Mouse (Mus musculus): ENCODE measurements at regions not wholly inside any gene's neighbourhood (a gene's known extent, or its start where the extent isn't known, plus 50 kb on each side); places are given as distances from the start of the nearest gene placed in this dataset.

DNA sequence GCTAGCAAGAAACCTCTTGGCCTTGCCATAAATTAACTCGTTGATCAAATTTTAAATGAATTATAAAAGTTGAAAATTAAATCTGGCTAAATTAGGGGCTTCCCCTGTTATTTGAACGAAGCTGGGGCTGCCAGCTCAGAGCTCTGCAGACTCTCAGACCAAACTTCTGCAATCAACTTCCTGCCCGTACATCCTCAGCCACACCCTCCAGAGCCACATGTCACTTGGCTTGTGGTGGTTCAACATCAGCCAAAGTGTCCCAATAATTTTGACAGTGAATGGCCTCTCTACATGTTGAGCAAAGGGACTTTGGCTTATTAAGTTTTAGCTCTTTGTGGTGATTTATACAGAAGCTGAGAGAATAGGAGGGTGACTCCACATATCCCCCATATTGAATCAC, 242.8 kb upstream of the Irx3 start:
- Histone ChIP-seq H3K9me3 (replicated peaks) (peaks cover 47% of the 10 kb centered on the region), H3K4me1 (ENCODE audit: insufficient read depth, low read depth, low read length) (no peaks in the 10 kb centered on the region), H3K36me3 (replicated peaks) (no peaks in the 10 kb centered on the region), H3K27me3 (ENCODE audit: insufficient read depth, low read length) (no peaks in the 10 kb centered on the region), H3K4me3 (ENCODE audit: low read depth, low read length) (no peak overlapping the region)
- DNase-seq (ENCODE audit: low spot score) (no peak), ATAC-seq (ENCODE audit: extremely low read depth, insufficient number of reproducible peaks, low FRiP score, poor library complexity, severe bottlenecking) (no peak)
- TF ChIP-seq TAL1 (conservative IDR thresholded peaks at IDR 0.05; ENCODE audit: low read depth, low read length) (no peak), CTCF (IDR thresholded peaks at IDR 0.05; ENCODE audit: low read depth, low read length) (no peak), GATA1 (IDR thresholded peaks at IDR 0.05; ENCODE audit: borderline replicate concordance, low read length) (no peak), GATA2 (IDR thresholded peaks at IDR 0.05; ENCODE audit: borderline replicate concordance, low read depth, low read length) (no peak), POLR2AphosphoS5 (IDR thresholded peaks at IDR 0.05; ENCODE audit: insufficient replicate concordance, low read depth, low read length) (no peak)

DNA sequence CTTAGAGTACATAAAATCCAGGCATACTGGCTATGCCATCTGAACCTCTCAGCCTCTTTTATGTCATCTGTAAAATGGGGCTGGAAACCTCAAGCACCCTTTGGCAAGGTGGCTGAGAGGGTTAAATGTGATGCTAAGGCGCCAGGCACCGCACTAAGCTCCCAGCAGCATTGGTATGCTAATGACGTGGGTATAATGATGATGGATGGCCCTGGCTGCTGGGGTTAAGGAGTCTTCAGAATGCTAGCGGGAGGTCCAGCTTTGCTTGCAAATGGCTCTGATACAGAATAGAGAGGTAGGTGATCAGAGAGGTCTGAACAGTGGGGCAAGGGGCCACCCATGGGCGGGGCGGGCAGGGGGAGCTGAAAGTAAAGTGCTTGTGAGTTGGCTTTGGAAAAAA, 241.1 kb upstream of the Irx3 start:
- H3K9me3 ChIP-seq (replicated peaks) = peaks cover 57% of the 10 kb centered on the region
- no peak for DNase-seq (ENCODE audit: low spot score)
- no peak overlapping the region for H3K4me3 ChIP-seq (ENCODE audit: low read depth, low read length)
- H3K4me1 ChIP-seq (ENCODE audit: insufficient read depth, low read depth, low read length) = no peaks in the 10 kb centered on the region
- ATAC-seq (ENCODE audit: extremely low read depth, insufficient number of reproducible peaks, low FRiP score, poor library complexity, severe bottlenecking) = no peak
- H3K36me3 ChIP-seq (replicated peaks) = no peaks in the 10 kb centered on the region
- no peaks in the 10 kb centered on the region for H3K27me3 ChIP-seq (ENCODE audit: insufficient read depth, low read length)
- TF ChIP-seq GATA2 (IDR thresholded peaks at IDR 0.05; ENCODE audit: borderline replicate concordance, low read depth, low read length) (no peak), GATA1 (IDR thresholded peaks at IDR 0.05; ENCODE audit: borderline replicate concordance, low read length) (no peak), POLR2AphosphoS5 (IDR thresholded peaks at IDR 0.05; ENCODE audit: insufficient replicate concordance, low read depth, low read length) (no peak), CTCF (IDR thresholded peaks at IDR 0.05; ENCODE audit: low read depth, low read length) (no peak), TAL1 (conservative IDR thresholded peaks at IDR 0.05; ENCODE audit: low read depth, low read length) (no peak)

DNA sequence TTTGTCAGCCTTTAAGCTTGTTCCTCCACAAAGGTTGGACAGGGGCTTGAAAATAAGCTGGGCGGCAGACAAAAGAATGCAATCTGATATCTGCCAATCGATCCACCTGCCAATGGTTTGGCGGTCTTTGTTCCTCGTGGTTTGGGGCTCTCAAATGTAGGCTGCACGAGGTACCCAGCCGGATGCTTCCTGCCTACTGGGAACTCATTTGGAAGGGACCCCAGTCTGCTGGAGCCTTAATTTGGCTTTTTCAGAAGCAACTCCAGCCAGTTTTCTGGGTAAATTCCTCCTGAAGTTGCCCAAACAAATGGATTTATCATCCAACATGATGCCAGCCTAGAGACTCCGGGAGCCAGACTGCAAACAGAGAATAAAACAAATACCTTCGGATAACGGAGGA, 228.1 kb upstream of the Irx3 start:
- Histone ChIP-seq H3K4me3 (ENCODE audit: low read depth, low read length) (no peak overlapping the region), H3K36me3 (replicated peaks) (no peaks in the 10 kb centered on the region), H3K9me3 (replicated peaks) (peaks cover 67% of the 10 kb centered on the region), H3K27me3 (ENCODE audit: insufficient read depth, low read length) (no peaks in the 10 kb centered on the region), H3K4me1 (ENCODE audit: insufficient read depth, low read depth, low read length) (no peaks in the 10 kb centered on the region)
- DNase-seq (ENCODE audit: low spot score) (no peak), ATAC-seq (ENCODE audit: extremely low read depth, insufficient number of reproducible peaks, low FRiP score, poor library complexity, severe bottlenecking) (no peak)
- no peak for TF ChIP-seq POLR2AphosphoS5 (IDR thresholded peaks at IDR 0.05; ENCODE audit: insufficient replicate concordance, low read depth, low read length)

DNA sequence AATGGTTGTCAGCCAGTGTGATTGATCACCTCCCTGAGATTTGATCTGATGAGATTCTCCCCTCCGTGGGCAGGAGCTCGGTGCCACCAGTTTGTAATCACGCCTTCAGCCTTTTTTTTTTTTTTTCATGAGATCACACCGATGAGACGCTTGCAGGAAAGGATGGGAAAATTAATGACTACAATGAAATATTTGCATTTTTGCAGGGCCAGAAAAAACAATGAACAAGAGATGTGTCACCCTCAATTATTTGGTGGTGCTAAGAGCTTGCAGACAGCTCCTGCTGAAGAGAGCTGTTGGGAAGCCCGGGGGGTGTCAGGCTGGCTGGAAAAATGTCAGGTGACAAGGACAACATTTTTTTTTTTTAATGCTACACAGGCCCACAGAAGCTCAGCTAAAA, 227.6 kb upstream of the Irx3 start:
- H3K4me3 ChIP-seq (ENCODE audit: low read depth, low read length) = no peak overlapping the region
- DNase-seq (ENCODE audit: low spot score) = no peak
- no peaks in the 10 kb centered on the region for H3K27me3 ChIP-seq (ENCODE audit: insufficient read depth, low read length)
- ATAC-seq (ENCODE audit: extremely low read depth, insufficient number of reproducible peaks, low FRiP score, poor library complexity, severe bottlenecking) = no peak
- peaks cover 62% of the 10 kb centered on the region for H3K9me3 ChIP-seq (replicated peaks)
- H3K36me3 ChIP-seq (replicated peaks) = no peaks in the 10 kb centered on the region
- H3K4me1 ChIP-seq (ENCODE audit: insufficient read depth, low read depth, low read length) = no peaks in the 10 kb centered on the region
- no peak for TF ChIP-seq POLR2AphosphoS5 (IDR thresholded peaks at IDR 0.05; ENCODE audit: insufficient replicate concordance, low read depth, low read length)
- TF ChIP-seq GATA1 (IDR thresholded peaks at IDR 0.05; ENCODE audit: borderline replicate concordance, low read length) = no peak
- no peak for TF ChIP-seq GATA2 (IDR thresholded peaks at IDR 0.05; ENCODE audit: borderline replicate concordance, low read depth, low read length)
- no peak for TF ChIP-seq TAL1 (conservative IDR thresholded peaks at IDR 0.05; ENCODE audit: low read depth, low read length)
- TF ChIP-seq CTCF (IDR thresholded peaks at IDR 0.05; ENCODE audit: low read depth, low read length) = no peak

DNA sequence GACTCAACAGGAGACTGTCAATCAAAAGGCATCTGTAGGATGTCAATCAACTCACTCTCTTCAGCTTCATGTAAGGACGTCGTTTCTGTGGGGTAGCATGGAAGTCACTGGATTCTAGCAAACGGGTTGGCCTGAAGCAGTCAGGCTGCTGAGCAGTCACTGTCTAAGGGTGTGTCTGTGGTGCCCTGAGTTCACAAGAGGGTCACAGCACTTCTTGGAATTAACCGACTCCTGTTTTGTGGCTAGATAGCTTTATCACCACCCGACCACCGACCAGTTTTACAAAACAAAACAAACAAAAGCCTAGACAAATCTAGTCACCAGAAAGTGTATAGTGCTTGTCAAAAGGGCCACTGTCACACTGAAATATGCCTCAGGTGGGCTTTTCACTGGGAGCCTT, 226.4 kb upstream of the Irx3 start:
- H3K4me1 ChIP-seq (ENCODE audit: insufficient read depth, low read depth, low read length) = no peaks in the 10 kb centered on the region
- no peak for ATAC-seq (ENCODE audit: extremely low read depth, insufficient number of reproducible peaks, low FRiP score, poor library complexity, severe bottlenecking)
- TF ChIP-seq CTCF (IDR thresholded peaks at IDR 0.05; ENCODE audit: low read depth, low read length) (no peak), POLR2AphosphoS5 (IDR thresholded peaks at IDR 0.05; ENCODE audit: insufficient replicate concordance, low read depth, low read length) (no peak), TAL1 (conservative IDR thresholded peaks at IDR 0.05; ENCODE audit: low read depth, low read length) (no peak), GATA2 (IDR thresholded peaks at IDR 0.05; ENCODE audit: borderline replicate concordance, low read depth, low read length) (no peak), GATA1 (IDR thresholded peaks at IDR 0.05; ENCODE audit: borderline replicate concordance, low read length) (no peak)
- H3K27me3 ChIP-seq (ENCODE audit: insufficient read depth, low read length) = no peaks in the 10 kb centered on the region
- no peak overlapping the region for H3K4me3 ChIP-seq (ENCODE audit: low read depth, low read length)
- no peak for DNase-seq (ENCODE audit: low spot score)
- no peaks in the 10 kb centered on the region for H3K36me3 ChIP-seq (replicated peaks)
- peaks cover 67% of the 10 kb centered on the region for H3K9me3 ChIP-seq (replicated peaks)

DNA sequence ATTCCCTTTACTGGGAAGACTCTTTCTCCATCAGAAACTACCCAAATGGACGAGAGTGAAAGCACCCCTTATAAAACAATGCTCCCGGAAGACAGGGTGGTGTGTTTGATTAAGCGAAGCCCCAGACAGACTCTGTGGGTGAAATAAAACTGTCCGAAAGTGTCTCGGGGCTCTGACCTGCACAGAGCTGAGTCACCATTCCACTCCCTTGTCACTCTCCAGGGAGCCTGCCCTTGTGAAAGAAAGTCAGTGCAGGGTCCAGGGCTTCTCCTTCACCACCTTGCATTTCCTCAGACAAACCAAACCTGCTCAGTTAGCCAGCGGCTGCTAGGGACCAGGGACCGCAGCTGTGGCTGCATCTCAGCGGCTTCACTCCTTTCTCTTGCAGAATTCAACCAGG, 222.3 kb upstream of the Irx3 start:
- H3K36me3 ChIP-seq (replicated peaks) = no peaks in the 10 kb centered on the region
- H3K4me1 ChIP-seq (ENCODE audit: insufficient read depth, low read depth, low read length) = no peaks in the 10 kb centered on the region
- TF ChIP-seq GATA1 (IDR thresholded peaks at IDR 0.05; ENCODE audit: borderline replicate concordance, low read length) (no peak), TAL1 (conservative IDR thresholded peaks at IDR 0.05; ENCODE audit: low read depth, low read length) (no peak)
- H3K27me3 ChIP-seq (ENCODE audit: insufficient read depth, low read length) = no peaks in the 10 kb centered on the region
- no peak for DNase-seq (ENCODE audit: low spot score)
- H3K9me3 ChIP-seq (replicated peaks) = peaks cover 63% of the 10 kb centered on the region
- ATAC-seq (ENCODE audit: extremely low read depth, insufficient number of reproducible peaks, low FRiP score, poor library complexity, severe bottlenecking) = no peak
- no peak overlapping the region for H3K4me3 ChIP-seq (ENCODE audit: low read depth, low read length)

DNA sequence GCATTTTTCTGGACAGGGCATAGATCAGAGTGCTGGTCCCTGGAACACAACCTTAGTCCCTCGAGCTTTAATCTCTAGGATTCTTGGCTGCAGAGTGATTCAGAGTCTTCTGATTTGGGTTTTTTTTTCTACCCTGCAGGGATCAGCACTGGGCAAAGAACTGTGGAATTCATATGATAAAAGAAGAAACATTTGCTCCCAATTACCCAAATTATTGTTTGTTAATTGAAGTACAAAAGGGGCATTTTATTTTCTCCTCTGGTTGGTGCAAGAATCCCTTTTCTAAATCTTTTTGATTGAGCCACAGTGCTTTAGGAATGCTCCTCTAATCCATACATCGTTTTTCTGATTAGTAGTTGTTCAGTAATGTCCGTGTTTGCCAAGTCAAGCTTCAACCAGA, 219.7 kb upstream of the Irx3 start:
- Histone ChIP-seq H3K4me3 (ENCODE audit: low read depth, low read length) (no peak overlapping the region), H3K4me1 (ENCODE audit: insufficient read depth, low read depth, low read length) (no peaks in the 10 kb centered on the region), H3K9me3 (replicated peaks) (peaks cover 62% of the 10 kb centered on the region), H3K36me3 (replicated peaks) (no peaks in the 10 kb centered on the region), H3K27me3 (ENCODE audit: insufficient read depth, low read length) (no peaks in the 10 kb centered on the region)
- ATAC-seq (ENCODE audit: extremely low read depth, insufficient number of reproducible peaks, low FRiP score, poor library complexity, severe bottlenecking) (no peak), DNase-seq (ENCODE audit: low spot score) (no peak)
- TF ChIP-seq POLR2AphosphoS5 (IDR thresholded peaks at IDR 0.05; ENCODE audit: insufficient replicate concordance, low read depth, low read length) (no peak), TAL1 (conservative IDR thresholded peaks at IDR 0.05; ENCODE audit: low read depth, low read length) (no peak), CTCF (IDR thresholded peaks at IDR 0.05; ENCODE audit: low read depth, low read length) (no peak), GATA1 (IDR thresholded peaks at IDR 0.05; ENCODE audit: borderline replicate concordance, low read length) (no peak), GATA2 (IDR thresholded peaks at IDR 0.05; ENCODE audit: borderline replicate concordance, low read depth, low read length) (no peak)
